Mouse (Mus musculus) hindbrain, embryonic 16.5 days (tissue): ENCODE measurements at regions not wholly inside any gene's neighbourhood (a gene's known extent, or its start where the extent isn't known, plus 50 kb on each side); places are given as distances from the start of the nearest gene placed in this dataset.

ENCODE experiments used
- ATAC-seq: fragments of 200-750 bp; cut with Nextera tagmentation; 2 replicates; pipeline ENCODE4 v1.8.0; 2017; ENCODE audit warnings: moderate TSS enrichment, moderate library complexity
- H3K27ac ChIP-seq: fragments of 300-500 bp; sonication (generic); 2 replicates; pipeline ENCODE4 v1.5.1; 2014; ENCODE audit warnings: low read depth, mild to moderate bottlenecking, control low read depth, low read length, moderate library complexity
- H3K27me3 ChIP-seq: fragments of 300-500 bp; sonication (generic); replicated peaks from 2 replicates; pipeline ENCODE4 v1.6.1; 2014; ENCODE audit warnings: low read length; ENCODE audit not compliant: control insufficient read depth, insufficient read depth
- H3K36me3 ChIP-seq: fragments of 300-500 bp; sonication (generic); 2 replicates; pipeline ENCODE4 v1.6.1; 2014; ENCODE audit warnings: mild to moderate bottlenecking, low read length, moderate library complexity, mixed read lengths; ENCODE audit not compliant: control insufficient read depth, insufficient read depth
- H3K4me1 ChIP-seq: fragments of 300-500 bp; sonication (generic); 2 replicates; pipeline ENCODE4 v1.6.1; 2014; ENCODE audit warnings: low read depth, low read length; ENCODE audit not compliant: control insufficient read depth, insufficient read depth
- H3K4me2 ChIP-seq: fragments of 300-500 bp; sonication (generic); 2 replicates; pipeline ENCODE4 v1.6.1; 2014; ENCODE audit warnings: mild to moderate bottlenecking, low read length, control low read depth, moderate library complexity
- H3K4me3 ChIP-seq: fragments of 300-500 bp; sonication (generic); 2 replicates; pipeline ENCODE4 v1.5.1; 2014; ENCODE audit warnings: mild to moderate bottlenecking, low read length, control low read depth, moderate library complexity
- H3K9ac ChIP-seq: fragments of 300-500 bp; sonication (generic); 2 replicates; pipeline ENCODE4 v1.6.1; 2014; ENCODE audit warnings: low read depth, mild to moderate bottlenecking, control low read depth, low read length, moderate library complexity
- H3K9me3 ChIP-seq: fragments of 300-500 bp; sonication (generic); 2 replicates; pipeline ENCODE4 v1.6.1; 2014; ENCODE audit warnings: mild to moderate bottlenecking, low read length, moderate library complexity; ENCODE audit not compliant: control insufficient read depth
- WGBS: fragments of 180-500 bp; shearing (Covaris S2); extraction: QIAGEN DNeasy Blood & Tissue Kit; methylation state at CpG from one replicate; pipeline ENCODE4 v1.1.7; 2014; 5-methylcytosine and 5-hydroxymethylcytosine counted together

DNA sequence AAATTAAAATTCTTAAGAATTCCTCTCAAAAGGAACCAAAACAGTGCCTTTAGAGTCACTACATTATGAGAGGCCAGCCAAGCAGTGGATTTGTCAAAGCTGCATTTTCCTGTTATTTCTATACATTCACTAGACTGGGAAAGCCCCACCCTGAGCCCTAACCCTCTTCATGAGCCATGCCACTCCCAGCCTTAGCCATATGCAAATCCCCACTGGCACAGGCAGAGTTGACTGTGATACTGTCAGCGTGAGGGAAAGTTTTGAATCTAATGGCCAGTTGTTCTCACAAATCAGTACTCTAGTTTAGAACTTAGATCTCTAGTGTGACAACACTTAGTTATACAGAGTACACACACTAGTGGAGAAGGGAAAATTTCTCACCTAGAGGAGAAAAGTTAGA lies 486.4 kb downstream of the Inhba start:
- no peak overlapping the region for H3K4me2 ChIP-seq
- no peak for ATAC-seq
- H3K4me1 ChIP-seq, result no peaks in the 10 kb centered on the region
- H3K4me3 ChIP-seq, result no peak overlapping the region
- H3K9me3 ChIP-seq, result no peaks in the 10 kb centered on the region
- H3K27ac ChIP-seq, result no peak overlapping the region
- H3K27me3 ChIP-seq, result no peaks in the 10 kb centered on the region
- 59% methylated on average over 1 of the region's 1 CpGs for WGBS
- no peaks in the 10 kb centered on the region for H3K36me3 ChIP-seq
- H3K9ac ChIP-seq, result no peak overlapping the region

DNA sequence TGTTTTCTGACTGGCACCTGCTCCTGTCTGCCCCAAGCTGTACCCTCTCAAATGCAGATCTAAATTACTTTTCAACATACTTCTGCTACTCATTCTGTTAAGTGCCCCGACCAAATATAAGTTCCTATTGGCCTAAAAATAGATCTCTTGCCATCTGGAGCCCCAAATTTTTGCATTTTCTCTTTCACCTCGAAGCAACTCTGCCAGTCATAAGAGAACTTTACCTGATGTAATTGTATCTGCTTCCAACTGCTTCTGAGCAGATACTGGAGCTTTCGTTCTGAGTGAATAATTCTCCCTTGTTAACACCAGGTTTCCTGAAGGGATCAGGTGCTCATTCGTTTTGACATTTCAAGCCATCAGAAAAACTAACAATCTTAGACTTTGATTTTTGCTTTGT lies 501.2 kb downstream of the Inhba start:
- no peak overlapping the region for H3K4me2 ChIP-seq
- H3K27ac ChIP-seq, result no peak overlapping the region
- H3K27me3 ChIP-seq, result no peaks in the 10 kb centered on the region
- H3K4me1 ChIP-seq, result no peaks in the 10 kb centered on the region
- H3K4me3 ChIP-seq, result no peak overlapping the region
- H3K9ac ChIP-seq, result no peak overlapping the region
- WGBS, result 71% methylated on average over 4 of the region's 4 CpGs
- no peaks in the 10 kb centered on the region for H3K9me3 ChIP-seq
- no peak for ATAC-seq
- H3K36me3 ChIP-seq, result no peaks in the 10 kb centered on the region

DNA sequence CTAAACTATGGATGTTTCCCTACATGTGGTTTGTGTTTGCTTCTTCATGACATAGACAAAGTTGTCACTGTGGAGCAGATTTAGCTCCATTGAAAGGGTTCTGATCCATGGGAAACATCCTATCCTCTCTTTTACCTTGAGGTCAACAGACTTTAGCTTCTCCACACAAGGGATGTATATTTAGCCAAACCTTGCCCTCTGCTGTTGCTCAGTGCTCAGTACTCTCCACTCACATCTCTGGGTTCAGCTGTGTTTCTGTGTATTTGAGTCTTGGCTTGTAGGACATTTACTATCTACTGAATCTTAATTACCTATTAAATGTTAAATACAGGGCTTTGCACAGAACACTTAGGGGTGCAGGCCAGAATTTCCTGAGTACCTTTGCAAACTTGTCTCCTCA lies 503.5 kb downstream of the Inhba start:
- ATAC-seq, result no peak
- H3K4me1 ChIP-seq, result no peaks in the 10 kb centered on the region
- H3K36me3 ChIP-seq, result no peaks in the 10 kb centered on the region
- H3K9ac ChIP-seq, result no peak overlapping the region
- H3K27ac ChIP-seq, result no peak overlapping the region
- no peaks in the 10 kb centered on the region for H3K27me3 ChIP-seq
- H3K9me3 ChIP-seq, result no peaks in the 10 kb centered on the region
- no peak overlapping the region for H3K4me3 ChIP-seq
- H3K4me2 ChIP-seq, result no peak overlapping the region

GRCm38 (mm10) chr13:16529036-16529435 lies 517.4 kb downstream of the Inhba start:
- Histone ChIP-seq H3K4me1 (no peaks in the 10 kb centered on the region), H3K9ac (no peak overlapping the region), H3K27ac (no peak overlapping the region), H3K36me3 (no peaks in the 10 kb centered on the region), H3K9me3 (no peaks in the 10 kb centered on the region), H3K4me2 (no peak overlapping the region), H3K4me3 (no peak overlapping the region), H3K27me3 (no peaks in the 10 kb centered on the region)
- ATAC-seq, result no peak
- WGBS, result 71% methylated on average over 5 of the region's 5 CpGs

- Histone ChIP-seq H3K9me3 (0 out of 2 replicates have a peak, but pooled peaks cover 2% of the 10 kb centered on the region), H3K4me1 (no peaks in the 10 kb centered on the region), H3K27ac (no peak overlapping the region), H3K9ac (no peak overlapping the region), H3K36me3 (no peaks in the 10 kb centered on the region), H3K4me2 (no peak overlapping the region), H3K27me3 (no peaks in the 10 kb centered on the region), H3K4me3 (no peak overlapping the region)
- WGBS, result 53% methylated on average over 5 of the region's 5 CpGs
- ATAC-seq, result no peak
Measured at GRCm38 (mm10) chr13:16543771-16544170, 532.1 kb downstream of the Inhba start.

DNA sequence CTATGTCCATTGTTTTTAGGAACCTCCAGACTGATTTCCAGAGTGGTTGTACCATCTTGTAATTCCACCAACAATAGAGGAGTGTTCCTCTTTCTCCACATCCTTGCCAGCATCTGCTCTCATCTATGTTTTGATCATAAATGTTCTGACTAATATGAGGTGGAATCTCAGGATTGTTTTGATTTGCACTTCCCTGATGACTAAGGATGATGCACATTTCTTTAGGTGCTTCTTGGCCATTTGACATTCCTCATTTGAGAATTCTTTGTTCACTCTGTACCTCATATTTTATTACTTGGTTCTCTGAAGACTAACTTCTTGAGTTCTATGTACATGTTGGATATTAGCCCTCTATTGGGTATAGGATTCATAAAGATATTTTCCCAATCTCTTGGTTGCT lies 538.4 kb downstream of the Inhba start:
- Histone ChIP-seq H3K9me3 (no peaks in the 10 kb centered on the region), H3K27ac (no peak overlapping the region), H3K4me1 (no peaks in the 10 kb centered on the region), H3K36me3 (no peaks in the 10 kb centered on the region), H3K4me2 (no peak overlapping the region), H3K27me3 (no peaks in the 10 kb centered on the region), H3K4me3 (no peak overlapping the region), H3K9ac (no peak overlapping the region)
- no peak for ATAC-seq

- no peaks in the 10 kb centered on the region for H3K9me3 ChIP-seq
- no peaks in the 10 kb centered on the region for H3K36me3 ChIP-seq
- 94% methylated on average over 1 of the region's 1 CpGs for WGBS
- ATAC-seq, result no peak
- no peaks in the 10 kb centered on the region for H3K4me1 ChIP-seq
- H3K9ac ChIP-seq, result no peak overlapping the region
- no peak overlapping the region for H3K4me2 ChIP-seq
- H3K27me3 ChIP-seq, result no peaks in the 10 kb centered on the region
- H3K27ac ChIP-seq, result no peak overlapping the region
- no peak overlapping the region for H3K4me3 ChIP-seq
Measured at GRCm38 (mm10) chr13:16564988-16565387, 553.3 kb downstream of the Inhba start.

DNA sequence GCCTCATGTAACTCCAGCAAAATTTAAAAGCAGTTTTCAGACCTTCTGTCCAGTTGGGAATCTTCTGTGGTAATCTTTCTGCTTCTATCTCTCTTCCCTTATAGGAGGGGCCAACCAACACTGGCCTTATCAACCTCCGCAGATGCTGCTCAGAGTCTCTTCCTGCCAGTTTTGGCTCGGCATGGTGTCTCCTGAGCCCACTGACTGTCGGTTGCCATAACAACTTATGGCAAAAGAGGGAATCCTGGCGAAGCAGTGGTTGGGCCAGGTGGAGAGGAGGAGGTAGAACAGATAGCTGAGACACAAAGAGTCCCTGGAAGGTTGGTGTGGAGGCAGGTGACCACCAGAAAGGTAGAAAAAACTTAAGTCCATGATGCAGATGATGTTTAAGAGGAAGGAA lies 562.4 kb downstream of the Inhba start:
- Histone ChIP-seq H3K4me1 (no peaks in the 10 kb centered on the region), H3K27ac (no peak overlapping the region), H3K4me3 (no peak overlapping the region), H3K9ac (no peak overlapping the region), H3K4me2 (no peak overlapping the region), H3K36me3 (no peaks in the 10 kb centered on the region), H3K27me3 (no peaks in the 10 kb centered on the region), H3K9me3 (no peaks in the 10 kb centered on the region)
- no peak for ATAC-seq
- 26% methylated on average over 4 of the region's 4 CpGs for WGBS

DNA sequence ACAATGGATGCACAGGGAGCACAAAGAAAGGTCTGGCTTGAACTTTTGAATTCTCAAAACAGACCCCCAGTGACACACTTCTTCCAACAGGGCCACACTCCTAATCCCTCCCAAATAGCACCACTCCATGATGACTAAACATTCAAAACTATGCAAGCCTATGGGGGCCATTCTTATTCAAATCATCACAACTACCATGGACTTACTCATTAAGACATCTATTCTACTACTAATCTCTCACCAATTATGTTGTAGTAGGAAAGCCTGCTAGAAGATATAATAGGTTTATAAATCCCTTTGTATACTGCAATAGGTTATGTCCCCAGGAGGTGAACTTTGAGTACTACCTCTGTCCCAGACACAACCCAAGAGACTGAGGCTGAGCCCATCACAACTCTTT lies 574.6 kb downstream of the Inhba start:
- H3K4me3 ChIP-seq, result no peak overlapping the region

GRCm38 (mm10) chr13:16619755-16620154 lies 608.1 kb downstream of the Inhba start:
- Histone ChIP-seq H3K27me3 (no peaks in the 10 kb centered on the region), H3K27ac (no peak overlapping the region), H3K4me1 (no peaks in the 10 kb centered on the region), H3K4me3 (no peak overlapping the region), H3K9me3 (no peaks in the 10 kb centered on the region), H3K36me3 (no peaks in the 10 kb centered on the region), H3K9ac (no peak overlapping the region), H3K4me2 (no peak overlapping the region)
- 90% methylated on average over 5 of the region's 5 CpGs for WGBS
- ATAC-seq, result no peak

More for the DNA sequence above, 574.6 kb downstream of the Inhba start:
- Histone ChIP-seq H3K4me1 (no peaks in the 10 kb centered on the region), H3K9me3 (no peaks in the 10 kb centered on the region), H3K27me3 (no peaks in the 10 kb centered on the region), H3K27ac (no peak overlapping the region), H3K4me2 (no peak overlapping the region), H3K9ac (no peak overlapping the region), H3K36me3 (no peaks in the 10 kb centered on the region)
- no peak for ATAC-seq
